Mouse (Mus musculus): Measurements from ENCODE around the gene Pikfyve. TPM values are rescaled to one million over a fixed set of nuclear protein-coding genes. Genes with fewer than 3 reads are reported as not detected.
A peak's percentile ranks its signal among the peaks of the same experiment; 100 is the strongest.

Gene Pikfyve
- polyA plus RNA-seq, 1 experiment = 1.8 TPM

GRCm38 (mm10) chr1:65230566-65230965 is 44.1 kb downstream of the Pikfyve start:
- Histone ChIP-seq H3K27ac (ENCODE audit: insufficient read depth, low read depth, low read length) (no peak overlapping the region), H3K27me3 (ENCODE audit: control insufficient read depth, insufficient read depth, low read length) (no peaks in the 10 kb centered on the region), H3K4me1 (ENCODE audit: control insufficient read depth, insufficient read depth, insufficient read length, low read length) (no peaks in the 10 kb centered on the region), H3K4me3 (ENCODE audit: low read depth, low read length) (no peak overlapping the region), H3K36me3 (ENCODE audit: control insufficient read depth, insufficient read depth, low read length) (peaks cover 20% of the 10 kb centered on the region)
- whole genome bisulfite sequencing = 78% methylated on average over 1 of the region's 1 CpGs
- TF ChIP-seq POLR2A (IDR thresholded peaks at IDR 0.05; ENCODE audit: low read depth, low read length) = no peak

GRCm38 (mm10) chr1:65237712-65238111 is 51.2 kb downstream of the Pikfyve start:
- Histone ChIP-seq H3K4me3 (ENCODE audit: low read depth, low read length) (no peak overlapping the region), H3K27ac (ENCODE audit: insufficient read depth, low read depth, low read length) (no peak overlapping the region), H3K27me3 (ENCODE audit: control insufficient read depth, insufficient read depth, low read length) (no peaks in the 10 kb centered on the region), H3K36me3 (ENCODE audit: control insufficient read depth, insufficient read depth, low read length) (peaks cover 25% of the 10 kb centered on the region), H3K4me1 (ENCODE audit: control insufficient read depth, insufficient read depth, insufficient read length, low read length) (no peaks in the 10 kb centered on the region)
- TF ChIP-seq POLR2A (IDR thresholded peaks at IDR 0.05; ENCODE audit: low read depth, low read length) (no peak), CTCF (IDR thresholded peaks at IDR 0.05; ENCODE audit: extremely low read depth, insufficient read length, insufficient replicate concordance, low read depth, low read length) (no peak)
- 85% methylated on average over 3 of the region's 3 CpGs for WGBS

GRCm38 (mm10) chr1:65245637-65246036 is 59.2 kb downstream of the Pikfyve start:
- TF ChIP-seq CTCF (IDR thresholded peaks at IDR 0.05; ENCODE audit: extremely low read depth, insufficient read length, insufficient replicate concordance, low read depth, low read length) = no peak
- TF ChIP-seq POLR2A (IDR thresholded peaks at IDR 0.05; ENCODE audit: low read depth, low read length) = no peak
- peaks cover 22% of the 10 kb centered on the region for H3K36me3 ChIP-seq (ENCODE audit: control insufficient read depth, insufficient read depth, low read length)
- no peaks in the 10 kb centered on the region for H3K27me3 ChIP-seq (ENCODE audit: control insufficient read depth, insufficient read depth, low read length)
- no peak overlapping the region for H3K4me3 ChIP-seq (ENCODE audit: low read depth, low read length)
- H3K27ac ChIP-seq (ENCODE audit: insufficient read depth, low read depth, low read length) = no peak overlapping the region
- no peaks in the 10 kb centered on the region for H3K4me1 ChIP-seq (ENCODE audit: control insufficient read depth, insufficient read depth, insufficient read length, low read length)
- WGBS = 57% methylated on average over 1 of the region's 1 CpGs

GRCm38 (mm10) chr1:65280461-65280860 is 94.0 kb downstream of the Pikfyve start:
- 60% methylated on average over 3 of the region's 3 CpGs for WGBS
- Histone ChIP-seq H3K4me1 (ENCODE audit: control insufficient read depth, insufficient read depth, insufficient read length, low read length) (no peaks in the 10 kb centered on the region), H3K27me3 (ENCODE audit: control insufficient read depth, insufficient read depth, low read length) (no peaks in the 10 kb centered on the region)

GRCm38 (mm10) chr1:65281756-65282155 is 95.3 kb downstream of the Pikfyve start, which contains the start of gene Pth2r:
Gene Pth2r (plus strand): TSS chr1:65282056.
- 75% methylated on average over 6 of the region's 6 CpGs for WGBS
- Histone ChIP-seq H3K4me3 (ENCODE audit: low read depth, low read length) (no peak within 1 kb of the TSS), H3K27me3 (ENCODE audit: control insufficient read depth, insufficient read depth, low read length) (no peaks in the 10 kb centered on the region), H3K27ac (ENCODE audit: insufficient read depth, low read depth, low read length) (no peak within 1 kb of the TSS), H3K4me1 (ENCODE audit: control insufficient read depth, insufficient read depth, insufficient read length, low read length) (no peaks in the 10 kb centered on the region), H3K36me3 (ENCODE audit: control insufficient read depth, insufficient read depth, low read length) (no peaks in the 10 kb centered on the region)
- no peak for TF ChIP-seq POLR2A (IDR thresholded peaks at IDR 0.05; ENCODE audit: low read depth, low read length)

More at GRCm38 (mm10) chr1:65280461-65280860, 94.0 kb downstream of the Pikfyve start:
- no peak overlapping the region for H3K27ac ChIP-seq (ENCODE audit: insufficient read depth, low read depth, low read length)
- H3K4me3 ChIP-seq (ENCODE audit: low read depth, low read length) = no peak overlapping the region
- H3K36me3 ChIP-seq (ENCODE audit: control insufficient read depth, insufficient read depth, low read length) = 0 out of 2 replicates have a peak, but pooled peaks cover 2% of the 10 kb centered on the region
- TF ChIP-seq POLR2A (IDR thresholded peaks at IDR 0.05; ENCODE audit: low read depth, low read length) = no peak

- no peak overlapping the region for H3K27ac ChIP-seq (ENCODE audit: insufficient read depth, low read depth, low read length)
- 9% methylated on average over 6 of the region's 6 CpGs for WGBS
- H3K4me1 ChIP-seq (ENCODE audit: control insufficient read depth, insufficient read depth, insufficient read length, low read length) = no peaks in the 10 kb centered on the region
- no peaks in the 10 kb centered on the region for H3K36me3 ChIP-seq (ENCODE audit: control insufficient read depth, insufficient read depth, low read length)
- no peak overlapping the region for H3K4me3 ChIP-seq (ENCODE audit: low read depth, low read length)
- TF ChIP-seq POLR2A (IDR thresholded peaks at IDR 0.05; ENCODE audit: low read depth, low read length) (no peak), CTCF (IDR thresholded peaks at IDR 0.05; ENCODE audit: extremely low read depth, insufficient read length, insufficient replicate concordance, low read depth, low read length) (peak; percentile 57; the same call in 1 of the 2 replicates)
- no peaks in the 10 kb centered on the region for H3K27me3 ChIP-seq (ENCODE audit: control insufficient read depth, insufficient read depth, low read length)
Observed at GRCm38 (mm10) chr1:65282766-65283165, 96.3 kb downstream of the Pikfyve start.

GRCm38 (mm10) chr1:65308476-65308875 is 122.0 kb downstream of the Pikfyve start:
- H3K36me3 ChIP-seq (ENCODE audit: control insufficient read depth, insufficient read depth, low read length) = no peaks in the 10 kb centered on the region
- WGBS = 72% methylated on average over 3 of the region's 3 CpGs
- TF ChIP-seq POLR2A (IDR thresholded peaks at IDR 0.05; ENCODE audit: low read depth, low read length) (no peak), CTCF (IDR thresholded peaks at IDR 0.05; ENCODE audit: extremely low read depth, insufficient read length, insufficient replicate concordance, low read depth, low read length) (no peak)

More at GRCm38 (mm10) chr1:65308476-65308875, 122.0 kb downstream of the Pikfyve start:
- Histone ChIP-seq H3K27me3 (ENCODE audit: control insufficient read depth, insufficient read depth, low read length) (peaks cover 4% of the 10 kb centered on the region; the same call in 1 of the 2 replicates), H3K4me3 (ENCODE audit: low read depth, low read length) (no peak overlapping the region), H3K4me1 (ENCODE audit: control insufficient read depth, insufficient read depth, insufficient read length, low read length) (no peaks in the 10 kb centered on the region), H3K27ac (ENCODE audit: insufficient read depth, low read depth, low read length) (no peak overlapping the region)
